Mouse (Mus musculus) heart, postnatal 25 days (tissue): ENCODE data around the gene Tulp1. TPM values are rescaled to one million over a fixed set of nuclear protein-coding genes. Genes with fewer than 3 reads are reported as not detected.

Source experiments
- DNase-seq: peaks from one replicate; pipeline ENCODE4 v3.0.0; 2022; ENCODE audit warnings: low spot score
- intact Hi-C: fragments of 180-260 bp; cut with DNase I; formaldehyde crosslinking; loops from one replicate; pipeline ENCODE4 v1.15.1; 2025
- total RNA-seq, 2 experiments: library from RNA; stranded (reverse); gene quantifications; 2 replicates each; pipeline ENCODE4 v1.2.3; 2021

Gene Tulp1
- total RNA-seq, 2 experiments from 2014 or later = 0.34 TPM; not detected in 1

DNA sequence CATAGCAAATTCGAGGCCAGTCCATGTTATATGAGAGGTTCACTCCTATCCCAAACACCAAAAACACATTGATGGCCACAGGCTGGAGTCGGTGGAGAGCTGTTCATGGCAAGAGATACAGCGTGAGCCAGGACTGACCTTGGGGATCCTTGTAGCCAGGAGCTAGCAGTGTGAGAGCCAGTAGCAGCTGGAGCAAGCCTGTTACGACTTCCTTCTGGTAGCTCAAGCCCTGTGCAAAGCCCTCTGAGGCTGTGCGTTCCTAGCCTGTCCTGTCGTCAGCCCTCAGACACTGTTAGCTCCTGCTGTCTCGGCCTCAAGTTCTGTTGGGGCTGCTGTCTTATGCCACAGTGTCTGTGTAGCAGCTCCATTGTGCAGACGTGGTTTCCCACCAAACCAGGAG, 41.2 kb downstream of the Tulp1 start:
- DNase-seq = no peak
- intact Hi-C loops = no loop called here

DNA sequence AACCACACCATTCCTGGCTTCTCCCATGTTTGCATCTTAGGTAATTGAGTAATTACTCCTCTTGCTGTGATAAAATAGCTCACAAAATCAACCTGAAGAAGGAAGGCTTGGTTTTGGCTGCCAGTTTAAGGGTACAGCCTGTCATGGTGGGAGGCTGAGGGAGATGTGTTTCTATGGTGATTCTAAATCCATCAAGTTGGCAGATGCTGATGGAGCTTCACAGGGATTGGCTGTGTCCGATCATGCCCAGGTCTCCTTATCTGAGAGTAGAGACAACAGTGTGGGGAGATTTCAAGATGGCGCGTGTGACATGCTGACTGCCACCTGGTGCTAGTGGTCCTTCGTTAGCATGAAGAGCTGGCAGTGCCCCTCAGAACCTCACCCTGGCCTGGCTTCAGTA, 43.3 kb downstream of the Tulp1 start:
- intact Hi-C loops = no loop called here
- DNase-seq = no peak

DNA sequence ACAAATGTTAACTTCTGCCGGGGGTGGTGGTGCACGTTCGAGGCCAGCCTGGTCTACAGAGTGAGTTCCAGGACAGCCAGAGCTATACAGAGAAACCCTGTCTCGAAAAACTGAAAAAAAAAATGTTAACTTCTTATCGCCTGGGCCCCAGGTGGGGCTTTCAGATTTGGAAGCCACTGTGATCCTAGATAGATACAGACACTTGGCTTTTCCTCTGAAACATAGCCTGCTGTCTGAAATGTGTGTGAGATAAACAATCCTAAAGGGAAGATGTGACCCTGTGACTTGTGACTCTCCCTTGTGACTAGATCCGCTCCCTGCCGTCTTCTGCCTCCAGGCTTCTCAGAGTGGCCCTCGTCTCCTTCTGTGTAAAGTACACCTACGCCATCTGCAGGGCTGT, 47.3 kb downstream of the Tulp1 start:
- intact Hi-C loops = no loop called here
- no peak for DNase-seq

DNA sequence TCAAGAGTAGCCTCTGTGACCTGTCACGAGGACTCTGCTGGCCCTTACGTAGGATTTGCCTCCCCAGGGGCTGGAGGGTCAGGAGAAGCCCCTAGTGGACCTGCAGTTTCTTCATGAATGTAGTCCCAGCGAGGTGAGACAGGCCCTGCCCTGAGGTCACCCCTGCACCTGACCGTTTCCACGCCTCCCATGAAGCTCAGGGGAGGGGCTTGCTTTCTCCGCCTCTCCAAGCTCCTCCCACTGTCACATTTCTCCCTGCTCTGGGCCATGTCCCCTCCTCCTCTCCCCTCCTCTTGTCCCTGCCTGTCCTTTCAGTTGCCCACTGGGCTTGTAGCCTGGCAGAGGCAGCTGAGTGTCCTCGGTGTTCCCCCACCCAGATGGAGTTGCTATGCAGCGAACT, 47.9 kb downstream of the Tulp1 start:
- DNase-seq = no peak
- intact Hi-C loops = no loop called here

DNA sequence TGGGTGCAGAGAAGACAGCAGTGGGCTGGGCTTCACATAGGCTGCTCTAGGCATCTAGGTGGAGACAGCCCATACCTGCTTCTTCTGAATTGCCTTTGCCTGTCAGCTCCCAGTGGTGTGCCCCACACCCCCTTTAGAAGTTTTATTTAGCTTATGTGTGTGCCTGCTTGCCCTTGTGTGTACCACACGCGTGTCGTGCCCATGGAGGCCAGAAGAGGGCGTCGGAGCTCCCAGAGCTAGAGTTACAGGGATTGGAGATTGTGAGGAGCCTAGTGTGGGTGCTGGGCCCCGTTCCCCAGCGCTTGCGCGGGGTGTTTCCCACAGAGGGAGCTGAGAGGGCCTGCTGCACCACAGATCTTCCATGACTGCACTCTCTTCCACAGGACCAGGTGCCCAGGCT, 48.5 kb downstream of the Tulp1 start:
- DNase-seq = no peak
- intact Hi-C loops = no loop called here

DNA sequence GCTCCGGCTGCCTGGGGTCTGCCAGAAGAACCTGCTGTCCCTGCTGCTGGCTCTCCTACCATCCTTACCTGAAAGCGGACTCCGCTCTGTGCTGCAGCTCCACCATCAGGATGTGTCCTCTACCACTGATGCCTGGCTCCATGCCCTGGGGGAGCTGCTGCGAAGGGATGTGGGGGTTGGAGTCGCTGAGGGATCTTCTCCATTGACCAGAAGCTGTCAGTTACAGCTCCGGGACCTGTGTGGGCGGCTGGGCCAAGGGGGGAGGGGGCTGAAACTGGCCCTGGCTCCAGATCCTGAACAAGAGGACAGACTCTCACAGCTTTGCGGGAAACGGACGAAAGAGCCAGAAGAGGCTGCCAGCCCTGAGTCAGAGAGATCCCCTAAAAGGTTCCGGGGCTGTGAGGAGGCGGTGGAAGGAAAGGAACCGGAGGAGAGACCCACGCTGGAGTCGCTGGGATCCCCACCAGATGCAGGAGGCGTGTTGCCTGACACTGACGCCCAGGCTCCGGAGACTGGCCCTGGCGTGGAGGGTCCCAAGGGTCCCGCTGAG, 49.3 kb downstream of the Tulp1 start:
- intact Hi-C loops = no loop called here
- DNase-seq = no peak

DNA sequence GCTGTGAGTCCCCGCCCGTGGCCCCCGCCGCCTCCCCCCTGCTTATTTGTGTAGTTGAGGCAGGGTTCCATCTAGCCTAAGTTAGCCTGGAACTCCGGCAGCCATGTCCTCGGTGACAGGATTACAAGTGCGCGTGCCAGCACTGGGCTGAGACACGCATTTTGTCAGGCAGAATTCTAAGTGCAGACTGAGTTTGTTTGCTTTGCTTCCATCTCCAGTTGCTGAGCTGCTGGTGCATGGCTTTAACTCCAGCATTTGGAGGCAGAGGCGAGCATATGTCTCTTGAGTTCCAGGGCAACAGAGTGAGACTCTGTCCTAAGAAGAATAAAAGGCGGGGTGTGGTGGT, 51.2 kb downstream of the Tulp1 start:
- intact Hi-C loops = no loop called here
- no peak for DNase-seq

DNA sequence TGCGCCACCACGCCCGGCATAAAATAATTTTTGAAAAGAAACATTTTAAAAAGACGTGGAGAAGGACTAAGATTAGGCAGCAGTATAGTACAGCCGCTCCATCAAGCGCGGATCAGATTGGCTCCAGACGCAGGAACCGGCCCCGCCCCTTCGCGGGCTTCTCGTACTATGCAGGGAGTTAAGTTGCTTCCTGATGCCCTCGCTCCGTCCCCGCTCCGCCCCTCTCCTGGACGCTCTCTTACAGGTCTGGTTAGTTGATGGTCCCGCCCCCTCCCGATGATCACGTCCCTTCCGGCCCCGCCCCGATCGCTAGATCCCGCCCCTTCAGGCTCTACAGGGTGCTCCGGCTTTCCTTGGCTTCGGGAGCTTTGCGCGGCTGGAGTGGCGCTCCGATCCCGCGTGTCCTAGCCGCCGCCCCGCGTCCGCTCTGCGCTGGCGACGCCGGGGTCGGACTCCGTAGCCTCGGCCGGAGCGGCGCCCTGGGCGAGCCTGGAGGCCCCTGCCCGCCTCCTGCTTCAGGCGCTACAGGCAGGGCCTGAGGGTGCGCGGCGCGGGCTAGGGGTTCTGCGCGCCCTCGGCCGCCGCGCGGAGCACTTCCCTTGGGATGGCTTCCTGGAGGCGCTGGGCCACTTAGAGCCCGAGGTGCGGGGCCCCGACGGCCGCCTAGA, 51.7 kb downstream of the Tulp1 start, which contains the start of gene Fance:
TSS of gene Fance (plus strand) at position 308 of the 668 bp plus-strand sequence.
- peak; percentile 91 for DNase-seq
- intact Hi-C loops = no loop called here

DNA sequence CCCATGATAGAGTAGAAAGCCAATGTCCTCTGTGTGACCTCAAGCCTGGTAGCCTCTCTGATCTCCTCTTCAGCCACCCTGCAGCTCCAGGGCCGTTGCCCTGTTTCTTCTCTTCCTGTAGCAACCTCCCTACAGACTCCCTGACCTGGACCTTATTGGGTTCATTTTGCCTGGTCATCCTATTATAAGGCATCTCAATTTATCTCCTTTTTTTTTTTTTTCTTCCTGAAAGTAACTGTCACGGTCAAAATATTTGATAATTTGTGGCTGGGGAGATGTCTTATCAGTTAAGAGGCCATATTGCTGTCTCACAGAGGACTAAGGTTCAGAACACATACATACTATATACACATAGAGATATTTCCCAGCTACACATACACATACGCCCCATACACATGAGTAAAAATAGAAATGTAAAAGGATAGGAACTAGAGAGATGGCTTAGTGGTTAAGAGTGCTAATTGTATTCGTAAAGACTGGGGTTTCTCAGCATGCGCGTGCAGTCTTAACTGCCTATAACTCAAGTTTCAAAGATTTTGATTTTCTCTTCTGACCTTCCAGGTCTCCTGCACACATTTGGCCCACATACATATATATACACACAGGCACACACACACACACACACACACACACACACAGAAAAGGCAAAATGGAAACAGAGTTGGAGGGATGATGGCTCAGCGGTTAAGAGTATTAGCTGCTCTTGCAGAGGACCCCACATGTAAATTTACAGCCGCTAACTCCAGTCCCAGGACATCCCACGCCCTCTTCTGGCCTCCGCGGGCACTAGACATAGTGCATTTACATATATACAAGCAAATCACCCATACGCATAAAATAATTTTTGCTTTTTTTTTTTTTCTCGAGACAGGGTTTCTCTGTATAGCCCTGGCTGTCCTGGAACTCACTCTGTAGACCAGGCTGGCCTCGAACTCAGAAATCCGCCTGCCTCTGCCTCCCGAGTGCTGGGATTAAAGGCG, 52.5 kb downstream of the Tulp1 start:
- intact Hi-C loops = no loop called here
- DNase-seq = no peak

DNA sequence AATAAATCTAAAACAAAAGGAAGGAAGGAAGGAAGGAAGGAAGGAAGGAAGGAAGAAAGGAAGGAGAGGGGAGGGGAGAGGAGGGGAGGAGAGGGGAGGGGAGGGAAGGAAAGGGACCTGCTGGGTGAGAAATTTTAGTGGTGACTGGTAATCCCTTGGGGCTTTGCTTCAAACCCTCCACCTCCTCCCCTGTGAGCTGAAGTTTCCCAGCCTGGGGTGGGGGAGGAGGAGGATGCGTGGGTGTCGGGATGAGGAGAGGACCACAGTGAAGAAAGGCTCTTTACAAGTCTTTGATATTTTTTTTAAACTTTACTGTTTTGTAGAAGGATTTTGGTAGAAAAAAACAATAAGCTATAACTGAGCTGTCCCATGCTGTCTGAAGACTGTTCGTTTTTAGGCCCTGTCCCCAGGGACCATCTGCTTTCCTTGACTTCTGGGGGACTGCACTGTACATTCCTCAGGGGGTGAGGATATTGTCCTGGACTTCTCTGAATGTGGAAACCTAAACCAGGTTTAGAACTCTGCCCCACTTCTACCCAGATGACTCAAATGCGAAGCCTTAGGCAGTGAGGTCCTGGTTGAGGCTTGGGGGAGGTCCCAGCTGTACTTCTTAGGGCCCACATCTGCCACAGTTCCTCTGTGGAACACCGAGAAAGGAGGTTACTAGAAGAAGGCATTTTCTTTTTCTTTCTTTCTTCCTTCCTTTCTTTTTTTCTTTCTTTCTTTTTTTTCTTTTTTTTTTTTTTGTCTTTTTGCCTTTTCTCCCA, 53.5 kb downstream of the Tulp1 start:
- intact Hi-C loops = no loop called here
- DNase-seq = no peak

DNA sequence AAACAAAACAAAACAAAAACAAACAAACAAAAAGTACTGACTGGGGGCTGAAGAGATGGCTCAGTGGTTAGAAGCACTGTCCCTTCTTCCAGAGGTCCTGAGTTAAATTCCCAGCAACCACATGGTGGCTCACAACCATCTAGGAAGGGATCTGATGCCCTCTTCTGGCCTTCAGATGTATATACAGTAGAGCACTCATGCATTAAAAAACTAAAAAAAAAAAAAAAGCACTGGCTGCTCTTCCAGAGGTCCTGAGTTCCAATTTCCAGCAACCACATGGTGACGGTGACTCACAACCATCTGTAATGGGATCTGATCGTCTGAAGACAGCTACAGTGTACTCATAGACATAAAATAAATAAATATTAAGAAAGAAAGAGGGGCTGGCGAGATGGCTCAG, 54.2 kb downstream of the Tulp1 start:
- intact Hi-C loops = no loop called here
- no peak for DNase-seq

DNA sequence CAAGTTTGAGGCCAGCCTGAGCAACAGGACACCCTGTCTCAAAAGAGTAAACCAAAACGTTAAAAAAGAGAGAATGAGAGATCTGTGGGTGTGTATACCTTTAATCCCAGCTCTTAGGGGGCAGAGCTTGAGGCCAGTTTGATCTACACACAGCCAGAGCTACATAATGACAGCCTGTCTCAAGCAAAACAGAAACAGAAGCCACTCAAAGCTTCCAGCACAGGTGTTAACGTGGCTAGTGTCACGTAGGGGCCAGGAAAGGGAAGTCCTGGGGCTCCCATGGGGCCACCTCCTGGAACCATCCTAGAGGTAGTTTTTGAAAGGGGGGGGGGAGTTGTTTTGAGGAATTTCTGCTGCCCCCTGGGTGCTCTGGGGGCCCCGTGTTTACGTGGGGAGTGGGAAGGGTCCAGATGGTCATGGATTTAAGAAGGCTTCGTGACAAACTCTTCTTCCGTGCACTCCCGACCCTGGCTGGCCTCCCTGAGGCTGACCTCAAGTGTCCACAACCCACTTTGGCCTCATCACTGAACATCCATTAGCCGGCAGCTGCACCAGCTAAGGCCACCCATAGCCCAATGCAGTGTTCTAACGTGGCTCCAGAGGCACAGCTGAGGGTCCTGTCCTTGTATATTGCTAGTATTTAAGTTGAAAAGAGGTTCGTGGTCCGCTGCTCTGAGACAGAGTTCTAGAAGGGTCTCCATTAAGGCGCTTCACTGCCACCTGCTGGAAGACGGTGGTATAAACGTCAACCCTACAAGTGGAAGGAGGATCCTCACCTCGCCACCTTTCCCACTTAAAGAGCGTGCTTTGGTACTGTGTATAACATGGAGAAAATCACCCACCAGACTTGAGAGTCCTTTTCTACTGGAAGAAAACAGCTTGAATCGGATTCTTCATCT, 56.5 kb downstream of the Tulp1 start:
- intact Hi-C loops = loop anchor here (1.0 to 2.0 kb wide), 2 partner anchors 82 to 102 kb away; partner anchors contain the start of gene Def6
- peak; percentile 58 for DNase-seq

DNA sequence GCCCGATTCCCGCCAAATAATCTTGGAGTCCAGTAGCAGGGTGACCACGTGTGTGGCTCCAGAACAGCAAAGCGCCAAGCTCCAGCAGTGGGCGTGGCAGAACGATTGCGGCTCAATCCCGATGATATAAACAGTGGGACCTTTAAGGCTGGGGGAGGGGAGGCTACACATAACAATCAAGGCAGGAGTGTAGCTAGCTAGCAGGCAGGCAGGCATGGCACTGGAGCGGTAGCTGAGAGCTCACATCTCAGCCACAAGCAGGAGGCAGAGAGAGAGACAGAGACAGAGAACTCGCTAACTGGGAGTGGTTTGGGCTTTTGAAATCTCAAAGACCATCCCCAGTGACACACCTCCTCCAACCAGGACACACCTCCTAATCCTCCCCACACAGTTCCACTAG, 59.9 kb downstream of the Tulp1 start:
- DNase-seq = no peak

More for the DNA sequence above, 59.9 kb downstream of the Tulp1 start:
- intact Hi-C loops = no loop called here

Other genes starting within 250 kb of the Tulp1 start
- under 1 TPM; 0.53 to 0.73 TPM for gene Scube3, start 223.1 kb downstream of the Tulp1 start, total RNA-seq
- 10 to 100 TPM; 11.5 to 12.4 TPM for gene Zfp523, start 188.1 kb downstream of the Tulp1 start, total RNA-seq
- 1 to 10 TPM; 2.4 to 2.8 TPM for gene Def6, start 157.4 kb downstream of the Tulp1 start, total RNA-seq
- gene Ppard, start 132.5 kb downstream of the Tulp1 start, total RNA-seq = 10 to 100 TPM; 40.4 to 40.6 TPM
- 10 to 100 TPM; 10.5 to 11.1 TPM for gene Fance, start 51.7 kb downstream of the Tulp1 start, total RNA-seq
- gene Rpl10a, start 36.8 kb downstream of the Tulp1 start, total RNA-seq = 100 to 1,000 TPM; 359 to 375 TPM
- 10 to 100 TPM; 12.2 to 14.4 TPM for gene Tead3, start 14.4 kb downstream of the Tulp1 start, total RNA-seq
- 10 to 100 TPM; 33.0 to 41.0 TPM for gene Fkbp5, start 152.3 kb upstream of the Tulp1 start, total RNA-seq
- not detected for gene Armc12, start 165.6 kb upstream of the Tulp1 start, total RNA-seq
- not detected for gene Clpsl2, start 184.2 kb upstream of the Tulp1 start, total RNA-seq
- not detected for gene Clps, start 195.5 kb upstream of the Tulp1 start, total RNA-seq
- gene Lhfpl5, start 210.4 kb upstream of the Tulp1 start, total RNA-seq = not detected